Mouse (Mus musculus) megakaryocyte, embryonic 14.5 days (primary cell): ENCODE measurements around the gene Plscr5. TPM values are rescaled to one million over a fixed set of nuclear protein-coding genes. Genes with fewer than 3 reads are reported as not detected.
A peak's percentile ranks its signal among the peaks of the same experiment; 100 is the strongest.

Experiments used
- H3K27me3 ChIP-seq: replicated peaks from 2 replicates; pipeline ENCODE3; 2012; ENCODE audit warnings: inconsistent platforms
- H3K36me3 ChIP-seq: replicated peaks from 2 replicates; pipeline ENCODE3; 2012; ENCODE audit warnings: low read length, inconsistent platforms, mixed read lengths
- H3K4me1 ChIP-seq: 2 replicates; pipeline ENCODE4 v1.6.1; 2012; ENCODE audit warnings: inconsistent platforms
- H3K4me3 ChIP-seq: replicated peaks from 2 replicates; pipeline ENCODE3; 2012; ENCODE audit warnings: moderate library complexity, mild to moderate bottlenecking, inconsistent platforms
- H3K9me3 ChIP-seq: 2 replicates; pipeline ENCODE4 v1.6.1; 2012; ENCODE audit warnings: inconsistent platforms
- FLI1 ChIP-seq: IDR thresholded peaks from 2 replicates; pipeline ENCODE4 v1.6.1; 2012; ENCODE audit warnings: low read length, inconsistent platforms, mixed read lengths
- GATA1 ChIP-seq: IDR thresholded peaks from 3 replicates; pipeline ENCODE4 v1.6.1; 2012; ENCODE audit warnings: mixed read lengths, low read length, inconsistent platforms, borderline replicate concordance
- polyA plus RNA-seq: library from polyadenylated mRNA; stranded (reverse); fragments of >175 nt; gene quantifications from 2 replicates; pipeline ENCODE4 v1.2.3, GENCODE M21; 2012; ENCODE audit warnings: low replicate concordance; ENCODE audit not compliant: insufficient read depth

Gene Plscr5
- polyA plus RNA-seq, 1 experiment = not detected

- TF ChIP-seq GATA1 (no peak), FLI1 (no peak)
- peak overlapping the region; percentile 87 for H3K4me3 ChIP-seq
Observed at GRCm38 (mm10) chr9:92207307-92207706, 14.6 kb downstream of the Plscr5 start.

GRCm38 (mm10) chr9:92207757-92208156 lies 15.0 kb downstream of the Plscr5 start:
- TF ChIP-seq FLI1 (no peak), GATA1 (no peak)
- H3K4me3 ChIP-seq = peak overlapping the region; percentile 83
- no peaks in the 10 kb centered on the region for H3K9me3 ChIP-seq
- H3K27me3 ChIP-seq = no peaks in the 10 kb centered on the region
- H3K4me1 ChIP-seq = peaks cover 17% of the 10 kb centered on the region
- H3K36me3 ChIP-seq = no peaks in the 10 kb centered on the region

More at GRCm38 (mm10) chr9:92207307-92207706, 14.6 kb downstream of the Plscr5 start:
- H3K36me3 ChIP-seq = no peaks in the 10 kb centered on the region
- no peaks in the 10 kb centered on the region for H3K27me3 ChIP-seq
- H3K4me1 ChIP-seq = peaks cover 17% of the 10 kb centered on the region
- no peaks in the 10 kb centered on the region for H3K9me3 ChIP-seq

- no peaks in the 10 kb centered on the region for H3K36me3 ChIP-seq
- TF ChIP-seq GATA1 = no peak
- no peak for TF ChIP-seq FLI1
- no peaks in the 10 kb centered on the region for H3K9me3 ChIP-seq
- no peaks in the 10 kb centered on the region for H3K27me3 ChIP-seq
- peaks cover 23% of the 10 kb centered on the region for H3K4me1 ChIP-seq
- no peak overlapping the region for H3K4me3 ChIP-seq
Observed at GRCm38 (mm10) chr9:92209850-92210249, 17.1 kb downstream of the Plscr5 start.

- no peak overlapping the region for H3K4me3 ChIP-seq
- no peaks in the 10 kb centered on the region for H3K27me3 ChIP-seq
- H3K36me3 ChIP-seq = no peaks in the 10 kb centered on the region
- peaks cover 23% of the 10 kb centered on the region for H3K4me1 ChIP-seq
- no peaks in the 10 kb centered on the region for H3K9me3 ChIP-seq
- TF ChIP-seq GATA1 (no peak), FLI1 (no peak)
Observed at GRCm38 (mm10) chr9:92210386-92210967, 17.7 kb downstream of the Plscr5 start.

- no peaks in the 10 kb centered on the region for H3K9me3 ChIP-seq
- no peak for TF ChIP-seq GATA1
- no peak for TF ChIP-seq FLI1
- H3K27me3 ChIP-seq = no peaks in the 10 kb centered on the region
- H3K4me3 ChIP-seq = no peak overlapping the region
- peaks cover 23% of the 10 kb centered on the region for H3K4me1 ChIP-seq
- no peaks in the 10 kb centered on the region for H3K36me3 ChIP-seq
Observed at GRCm38 (mm10) chr9:92211048-92211447, 18.3 kb downstream of the Plscr5 start.

- Histone ChIP-seq H3K4me3 (no peak overlapping the region), H3K9me3 (no peaks in the 10 kb centered on the region), H3K27me3 (no peaks in the 10 kb centered on the region), H3K4me1 (peaks cover 37% of the 10 kb centered on the region), H3K36me3 (no peaks in the 10 kb centered on the region)
- TF ChIP-seq GATA1 (no peak), FLI1 (no peak)
Observed at GRCm38 (mm10) chr9:92217484-92217883, 24.7 kb downstream of the Plscr5 start.

GRCm38 (mm10) chr9:92217896-92218295 lies 25.2 kb downstream of the Plscr5 start:
- peaks cover 37% of the 10 kb centered on the region for H3K4me1 ChIP-seq
- TF ChIP-seq FLI1 = no peak
- H3K4me3 ChIP-seq = no peak overlapping the region
- no peaks in the 10 kb centered on the region for H3K36me3 ChIP-seq
- no peaks in the 10 kb centered on the region for H3K9me3 ChIP-seq
- H3K27me3 ChIP-seq = no peaks in the 10 kb centered on the region

GRCm38 (mm10) chr9:92220151-92220550 lies 27.4 kb downstream of the Plscr5 start:
- no peak overlapping the region for H3K4me3 ChIP-seq
- no peak for TF ChIP-seq GATA1
- TF ChIP-seq FLI1 = no peak
- H3K36me3 ChIP-seq = no peaks in the 10 kb centered on the region
- H3K4me1 ChIP-seq = peaks cover 41% of the 10 kb centered on the region
- H3K9me3 ChIP-seq = no peaks in the 10 kb centered on the region
- no peaks in the 10 kb centered on the region for H3K27me3 ChIP-seq

- Histone ChIP-seq H3K27me3 (no peaks in the 10 kb centered on the region), H3K4me1 (peaks cover 51% of the 10 kb centered on the region), H3K36me3 (no peaks in the 10 kb centered on the region), H3K4me3 (no peak overlapping the region), H3K9me3 (no peaks in the 10 kb centered on the region)
- TF ChIP-seq GATA1 = no peak
- TF ChIP-seq FLI1 = no peak
Observed at GRCm38 (mm10) chr9:92221480-92221879, 28.7 kb downstream of the Plscr5 start.

GRCm38 (mm10) chr9:92224598-92225231 lies 32.0 kb downstream of the Plscr5 start:
- no peaks in the 10 kb centered on the region for H3K36me3 ChIP-seq
- peaks cover 50% of the 10 kb centered on the region for H3K4me1 ChIP-seq
- no peaks in the 10 kb centered on the region for H3K9me3 ChIP-seq
- TF ChIP-seq GATA1 (no peak), FLI1 (no peak)
- no peak overlapping the region for H3K4me3 ChIP-seq
- H3K27me3 ChIP-seq = no peaks in the 10 kb centered on the region
